Mouse (Mus musculus) forebrain, embryonic 12.5 days (tissue): ENCODE results near the gene Stip1. TPM values are rescaled to one million over a fixed set of nuclear protein-coding genes. Genes with fewer than 3 reads are reported as not detected.
"Not testable (repeated sequence)": the region's sequence is repeated elsewhere in the genome, so short reads cannot be mapped to it uniquely, and the experiment has no call there.

ENCODE experiments used
- ATAC-seq: fragments of 200-750 bp; cut with Nextera tagmentation; 2 replicates; pipeline ENCODE4 v1.8.0; 2017; ENCODE audit warnings: moderate TSS enrichment; ENCODE audit not compliant: low FRiP score
- H3K27ac ChIP-seq: fragments of 300-500 bp; sonication (generic); 2 replicates; pipeline ENCODE4 v1.5.1; 2016; ENCODE audit warnings: mild to moderate bottlenecking
- H3K27me3 ChIP-seq: fragments of 300-500 bp; sonication (generic); 2 replicates; pipeline ENCODE4 v1.6.1; 2016; ENCODE audit warnings: mild to moderate bottlenecking
- H3K36me3 ChIP-seq: fragments of 300-500 bp; sonication (generic); replicated peaks from 2 replicates; pipeline ENCODE4 v1.6.1; 2016; ENCODE audit warnings: mild to moderate bottlenecking
- H3K4me1 ChIP-seq: fragments of 300-500 bp; sonication (generic); 2 replicates; pipeline ENCODE4 v1.6.1; 2016
- H3K4me2 ChIP-seq: fragments of 300-500 bp; sonication (generic); 2 replicates; pipeline ENCODE4 v1.6.1; 2016; ENCODE audit warnings: mild to moderate bottlenecking, moderate library complexity
- H3K4me3 ChIP-seq: fragments of 300-500 bp; sonication (generic); replicated peaks from 2 replicates; pipeline ENCODE4 v1.5.1; 2016; ENCODE audit warnings: mild to moderate bottlenecking
- H3K9ac ChIP-seq: fragments of 300-500 bp; sonication (generic); 2 replicates; pipeline ENCODE4 v1.6.1; 2016; ENCODE audit warnings: mild to moderate bottlenecking
- H3K9me3 ChIP-seq: fragments of 300-500 bp; sonication (generic); 2 replicates; pipeline ENCODE4 v1.6.1; 2016
- whole genome bisulfite sequencing: fragments of 180-500 bp; shearing (Covaris S2); methylation state at CpG from one replicate; pipeline ENCODE4 v1.1.7; 2016; 5-methylcytosine and 5-hydroxymethylcytosine counted together
- polyA plus RNA-seq: library from polyadenylated mRNA; unstranded; fragments of >200 nt; fragmentation: Nextera tagmentation; extraction: Ambion mirVana; gene quantifications from 2 replicates; pipeline ENCODE4 v1.2.1, GENCODE M21; 2016

Gene Stip1
- polyA plus RNA-seq, 1 experiment from 2014 or later: 324 TPM

DNA sequence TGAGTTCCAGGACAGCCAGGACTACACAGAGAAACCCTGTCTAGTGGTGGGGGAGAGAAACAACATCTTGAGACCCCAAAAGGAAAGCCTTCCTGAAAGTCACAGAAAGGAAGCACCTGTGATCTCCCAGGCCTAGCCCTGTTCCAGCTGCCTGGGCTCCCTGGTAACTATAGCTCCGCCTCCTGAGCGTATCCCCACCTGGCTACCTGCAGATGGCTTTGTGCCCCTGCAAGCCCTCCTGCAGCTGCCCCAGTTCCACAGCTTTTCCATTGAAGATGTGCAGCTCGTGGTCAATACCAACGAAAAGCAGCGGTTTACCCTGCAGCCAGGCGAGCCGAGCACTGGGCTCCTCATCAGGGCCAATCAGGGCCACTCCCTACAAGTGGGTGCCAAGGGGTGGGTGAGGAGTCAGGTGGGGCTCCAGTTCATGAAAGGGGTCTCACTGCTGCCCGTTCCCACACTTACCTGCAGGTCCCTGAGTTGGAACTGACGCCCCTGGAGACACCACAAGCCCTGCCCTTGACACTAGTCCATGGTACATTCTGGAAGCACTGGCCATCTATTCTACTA is 42.0 kb downstream of the Stip1 start:
- peaks cover 41% of the 10 kb centered on the region for H3K4me1 ChIP-seq
- H3K9ac ChIP-seq: no peak overlapping the region
- ATAC-seq: no peak
- 82% methylated on average over 9 of the region's 9 CpGs for WGBS
- no peak overlapping the region for H3K27ac ChIP-seq
- no peak overlapping the region for H3K4me3 ChIP-seq
- peaks cover 20% of the 10 kb centered on the region for H3K36me3 ChIP-seq
- H3K4me2 ChIP-seq: no peak overlapping the region
- no peaks in the 10 kb centered on the region for H3K9me3 ChIP-seq
- no peaks in the 10 kb centered on the region for H3K27me3 ChIP-seq

DNA sequence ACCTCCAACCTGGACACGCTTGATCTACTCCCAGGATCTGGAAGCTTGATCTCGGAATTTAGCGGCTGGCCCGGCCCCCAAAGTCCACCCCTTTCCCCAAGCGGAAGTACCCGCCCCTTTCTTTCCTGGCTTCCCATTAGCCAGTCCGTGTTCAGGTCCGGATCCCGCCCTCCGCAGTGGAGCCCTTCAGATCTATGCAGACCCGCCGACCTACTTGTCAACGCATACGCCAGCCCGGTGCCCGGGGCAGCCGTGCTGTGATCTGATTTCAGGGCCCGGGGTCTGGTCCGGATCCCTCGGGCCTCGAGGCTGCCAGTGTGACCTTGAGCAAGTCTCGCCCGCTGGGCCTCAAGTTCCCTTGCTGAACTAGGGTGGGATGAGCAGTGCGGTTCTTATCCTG is 43.8 kb downstream of the Stip1 start, which contains the start of the genes Nudt22 and Trpt1:
Gene Nudt22 (minus strand): TSS at position 112 of the 400 bp plus-strand sequence.
Gene Trpt1 (plus strand): TSS at position 126 of the 400 bp plus-strand sequence.
- Histone ChIP-seq H3K4me3 (peak within 1 kb of the TSS; percentile 56), H3K36me3 (peaks cover 20% of the 10 kb centered on the region), H3K9me3 (no peaks in the 10 kb centered on the region), H3K9ac (peak within 1 kb of the TSS; percentile 68), H3K4me1 (peaks cover 49% of the 10 kb centered on the region), H3K27ac (peak within 1 kb of the TSS; percentile 62), H3K27me3 (no peaks in the 10 kb centered on the region), H3K4me2 (peak within 1 kb of the TSS; percentile 85)
- under 1% methylated on average over 24 of the region's 24 CpGs for WGBS
- peak; percentile 78 for ATAC-seq

DNA sequence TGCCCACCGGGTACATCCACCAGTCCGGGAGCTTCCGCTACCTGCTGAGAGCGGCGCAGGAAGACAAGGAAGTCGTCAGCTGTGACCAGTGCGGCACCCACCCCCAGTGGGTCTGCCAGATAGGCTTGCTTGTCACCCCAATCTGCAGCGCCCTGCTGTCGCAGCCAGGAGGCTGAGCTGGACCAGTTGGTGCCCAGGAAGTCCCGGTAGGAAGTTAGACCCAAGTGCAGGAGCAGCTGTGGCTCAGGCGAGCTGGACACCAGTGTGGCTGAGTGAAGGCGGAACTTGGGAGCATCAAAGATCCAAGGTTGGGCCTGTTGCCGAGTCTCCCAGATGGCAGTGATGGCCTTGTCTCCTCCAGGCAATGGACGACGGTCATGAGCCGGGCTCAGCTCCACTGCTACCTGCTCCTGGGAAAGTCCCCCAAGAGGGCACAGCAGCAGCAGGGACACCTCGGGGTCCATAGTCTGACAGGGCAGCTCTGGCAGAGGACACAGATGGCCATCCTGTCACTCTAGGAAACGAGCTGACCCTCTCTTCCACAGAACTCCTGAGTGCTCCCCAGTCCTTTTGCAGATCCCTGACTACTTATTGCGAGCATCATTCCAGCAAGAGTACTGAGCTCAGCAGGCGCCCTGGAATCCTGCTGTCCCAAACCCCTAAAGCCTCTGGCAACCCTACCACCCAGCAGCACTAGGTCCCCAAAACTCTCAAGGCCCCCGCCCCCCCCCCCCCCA is 44.3 kb downstream of the Stip1 start:
- peak overlapping the region; percentile 56 for H3K4me3 ChIP-seq
- peaks cover 49% of the 10 kb centered on the region for H3K4me1 ChIP-seq
- H3K27me3 ChIP-seq: no peaks in the 10 kb centered on the region
- H3K27ac ChIP-seq: 0 out of 2 replicates have a peak overlapping the region, but pooled peaks have one; percentile 47
- H3K9ac ChIP-seq: peak overlapping the region; percentile 68
- WGBS: 51% methylated on average over 20 of the region's 21 CpGs
- no peak for ATAC-seq
- H3K36me3 ChIP-seq: peaks cover 19% of the 10 kb centered on the region
- peak overlapping the region; percentile 85 for H3K4me2 ChIP-seq
- no peaks in the 10 kb centered on the region for H3K9me3 ChIP-seq

- Histone ChIP-seq H3K9me3 (no peaks in the 10 kb centered on the region), H3K4me3 (no peak overlapping the region), H3K9ac (no peak overlapping the region), H3K4me2 (no peak overlapping the region), H3K36me3 (peaks cover 11% of the 10 kb centered on the region), H3K27me3 (no peaks in the 10 kb centered on the region), H3K27ac (no peak overlapping the region), H3K4me1 (peaks cover 49% of the 10 kb centered on the region)
- no peak for ATAC-seq
- WGBS: 91% methylated on average over 8 of the region's 8 CpGs
Observed at GRCm38 (mm10) chr19:6994489-6994888, 45.3 kb downstream of the Stip1 start.

- Histone ChIP-seq H3K9ac (no peak overlapping the region), H3K36me3 (peaks cover 9% of the 10 kb centered on the region), H3K27me3 (no peaks in the 10 kb centered on the region), H3K4me2 (no peak overlapping the region), H3K4me1 (peaks cover 49% of the 10 kb centered on the region), H3K9me3 (no peaks in the 10 kb centered on the region), H3K27ac (no peak overlapping the region), H3K4me3 (no peak overlapping the region)
- 88% methylated on average over 8 of the region's 8 CpGs for WGBS
- no peak for ATAC-seq
Observed at GRCm38 (mm10) chr19:6994002-6994401, 45.8 kb downstream of the Stip1 start.

- Histone ChIP-seq H3K36me3 (0 out of 2 replicates have a peak, but pooled peaks cover 4% of the 10 kb centered on the region), H3K4me2 (peak overlapping the region; percentile 95), H3K9me3 (no peaks in the 10 kb centered on the region), H3K9ac (peak overlapping the region; percentile 65), H3K4me3 (peak overlapping the region; percentile 56), H3K27ac (peak overlapping the region; percentile 65; the same call in 1 of the 2 replicates), H3K27me3 (no peaks in the 10 kb centered on the region), H3K4me1 (peaks cover 50% of the 10 kb centered on the region)
- ATAC-seq: no peak
- 59% methylated on average over 14 of the region's 14 CpGs for WGBS
Observed at GRCm38 (mm10) chr19:6993011-6993770, 46.6 kb downstream of the Stip1 start.

DNA sequence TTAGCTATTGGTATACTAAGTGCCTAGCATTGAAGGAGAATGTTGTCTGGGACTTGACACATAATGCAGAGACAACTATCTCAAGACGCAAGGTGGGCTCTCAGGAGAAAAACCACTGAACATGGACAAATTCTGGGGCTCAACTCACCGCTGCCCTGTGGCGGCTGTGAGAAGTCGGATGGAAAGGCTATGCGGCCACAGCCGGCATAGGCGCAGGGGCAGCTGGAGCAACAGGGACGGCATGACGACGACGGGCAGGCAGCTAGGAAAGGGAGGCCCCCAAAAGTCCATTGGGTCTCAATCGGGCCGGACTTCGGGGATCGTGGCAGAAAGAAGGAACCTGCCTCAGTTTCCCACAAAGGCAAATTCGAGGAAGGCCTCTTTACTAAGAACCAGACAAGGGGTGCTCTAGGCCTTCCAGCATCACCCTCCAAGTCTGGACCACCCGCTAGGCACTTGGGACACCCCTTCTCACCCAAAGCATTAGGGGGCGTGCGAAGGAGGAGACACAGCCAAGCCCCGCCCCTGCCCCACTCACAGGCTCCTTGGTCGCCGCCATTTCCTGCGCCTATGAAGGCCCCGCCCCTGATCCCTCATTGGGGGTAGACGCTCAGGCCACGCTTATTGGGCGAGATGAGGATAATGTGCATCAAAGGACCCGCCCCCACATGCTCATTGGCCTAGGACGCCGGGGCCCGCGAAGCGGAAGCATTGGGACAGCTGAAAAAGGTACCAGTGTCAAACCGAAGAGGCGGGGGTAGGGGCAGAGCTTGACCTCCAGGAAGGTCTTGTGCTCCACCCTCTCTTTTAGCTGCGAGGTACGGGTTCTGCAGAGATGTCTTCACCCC is 47.5 kb downstream of the Stip1 start, which contains the start of gene Dnajc4:
Gene Dnajc4 (minus strand): TSS at position 562 of the 848 bp plus-strand sequence.
- Histone ChIP-seq H3K4me1 (peaks cover 54% of the 10 kb centered on the region), H3K4me2 (peak within 1 kb of the TSS; percentile 95), H3K27me3 (no peaks in the 10 kb centered on the region), H3K9me3 (no peaks in the 10 kb centered on the region), H3K4me3 (peak within 1 kb of the TSS; percentile 56), H3K36me3 (0 out of 2 replicates have a peak, but pooled peaks cover 4% of the 10 kb centered on the region), H3K9ac (peak within 1 kb of the TSS; percentile 77), H3K27ac (peak within 1 kb of the TSS; percentile 65; the same call in 1 of the 2 replicates)
- WGBS: 2% methylated on average over 37 of the region's 37 CpGs
- peak; percentile 94 for ATAC-seq

DNA sequence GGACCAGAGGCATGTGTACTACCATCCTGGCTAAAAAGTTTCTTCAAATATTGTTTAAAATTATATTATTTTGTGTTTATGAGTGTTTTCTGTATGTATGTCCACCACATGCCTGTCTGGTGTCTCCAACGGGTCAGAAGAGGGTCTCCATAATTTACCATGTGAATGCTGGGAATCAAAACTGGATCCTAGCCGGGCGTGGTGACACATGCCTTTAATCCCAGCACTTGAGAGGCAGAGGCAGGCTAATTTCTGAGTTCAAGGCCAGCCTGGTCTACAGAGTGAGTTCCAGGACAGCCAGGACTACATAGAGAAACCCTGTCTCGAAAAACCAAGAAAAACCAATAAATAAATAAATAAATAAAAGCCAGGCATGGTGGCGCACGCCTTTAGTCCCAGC is 48.6 kb downstream of the Stip1 start:
- H3K4me3 ChIP-seq, H3K9ac ChIP-seq, H3K36me3 ChIP-seq, H3K27ac ChIP-seq, ATAC-seq, H3K27me3 ChIP-seq, H3K9me3 ChIP-seq, H3K4me2 ChIP-seq: not testable (repeated sequence)
- peaks cover 54% of the 10 kb centered on the region for H3K4me1 ChIP-seq
- WGBS: 92% methylated on average over 6 of the region's 6 CpGs

DNA sequence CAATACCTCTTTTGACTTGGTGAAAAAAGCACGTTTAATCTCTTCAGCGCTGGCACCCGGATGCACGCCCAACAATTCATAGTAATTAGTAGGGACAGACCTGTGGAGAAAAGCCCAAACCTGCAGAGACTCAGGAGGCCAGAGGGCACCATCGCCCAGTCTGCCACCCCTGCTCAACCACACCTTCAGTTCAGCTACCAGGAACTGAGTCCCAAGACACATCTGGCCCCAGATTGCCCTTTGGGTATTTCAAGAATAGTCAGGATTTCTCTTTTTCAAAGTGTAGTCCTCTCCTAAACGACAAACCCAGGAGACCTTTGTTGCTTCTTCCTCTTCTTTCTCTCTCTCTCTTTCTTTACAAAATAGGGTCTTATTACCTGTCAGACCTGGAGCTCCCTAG is 49.1 kb downstream of the Stip1 start:
- Histone ChIP-seq H3K27me3 (no peaks in the 10 kb centered on the region), H3K9me3 (no peaks in the 10 kb centered on the region), H3K4me1 (peaks cover 55% of the 10 kb centered on the region), H3K27ac (no peak overlapping the region), H3K36me3 (0 out of 2 replicates have a peak, but pooled peaks cover 4% of the 10 kb centered on the region), H3K4me3 (no peak overlapping the region), H3K9ac (no peak overlapping the region), H3K4me2 (no peak overlapping the region)
- 91% methylated on average over 6 of the region's 6 CpGs for WGBS
- no peak for ATAC-seq

DNA sequence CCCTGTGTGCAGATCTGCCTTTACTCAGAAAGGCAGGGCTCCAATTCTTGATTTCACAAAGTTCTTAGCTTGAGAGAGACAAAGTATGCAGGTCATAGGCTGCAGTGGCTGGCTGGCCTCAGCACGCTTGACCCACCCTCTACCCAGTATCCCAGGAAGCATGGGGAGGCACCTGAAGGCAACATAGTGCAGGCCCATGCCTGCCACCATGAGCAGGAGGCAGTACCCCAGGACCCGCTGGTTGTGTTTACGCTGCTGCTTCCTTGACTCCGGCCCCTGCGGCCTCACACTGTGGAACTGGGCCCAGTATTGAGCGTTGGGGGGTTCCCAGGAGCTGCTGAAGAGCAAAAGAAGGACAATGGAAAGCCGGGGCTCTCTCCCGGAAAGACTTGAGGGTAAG is 50.5 kb downstream of the Stip1 start:
- Histone ChIP-seq H3K27me3 (no peaks in the 10 kb centered on the region), H3K9ac (no peak overlapping the region), H3K4me2 (no peak overlapping the region), H3K9me3 (no peaks in the 10 kb centered on the region), H3K27ac (no peak overlapping the region), H3K4me3 (no peak overlapping the region), H3K36me3 (peaks cover 15% of the 10 kb centered on the region), H3K4me1 (peaks cover 41% of the 10 kb centered on the region)
- WGBS: 93% methylated on average over 8 of the region's 8 CpGs
- ATAC-seq: no peak

GRCm38 (mm10) chr19:6987904-6988285 is 51.9 kb downstream of the Stip1 start:
- peak overlapping the region; percentile 96 for H3K9ac ChIP-seq
- 6% methylated on average over 8 of the region's 8 CpGs for WGBS
- no peaks in the 10 kb centered on the region for H3K27me3 ChIP-seq
- H3K4me2 ChIP-seq: peak overlapping the region; percentile 96
- no peaks in the 10 kb centered on the region for H3K9me3 ChIP-seq
- H3K4me1 ChIP-seq: peaks cover 38% of the 10 kb centered on the region
- H3K4me3 ChIP-seq: peak overlapping the region; percentile 84
- peak overlapping the region; percentile 85 for H3K27ac ChIP-seq
- no peak for ATAC-seq
- H3K36me3 ChIP-seq: peaks cover 15% of the 10 kb centered on the region
